Mouse (Mus musculus) urinary bladder, postnatal 0 days (tissue): ENCODE data around the gene Lin9. TPM values are rescaled to one million over a fixed set of nuclear protein-coding genes. Genes with fewer than 3 reads are reported as not detected.

Source experiments
- polyA plus RNA-seq: library from polyadenylated mRNA; unstranded; fragments of >200 nt; fragmentation: Nextera tagmentation; extraction: Ambion mirVana; gene quantifications from 2 replicates; pipeline ENCODE4 v1.2.1, GENCODE M21; 2015

Lin9 gene
- 3.7 and 4.3 TPM in 2 replicates for polyA plus RNA-seq

DNA sequence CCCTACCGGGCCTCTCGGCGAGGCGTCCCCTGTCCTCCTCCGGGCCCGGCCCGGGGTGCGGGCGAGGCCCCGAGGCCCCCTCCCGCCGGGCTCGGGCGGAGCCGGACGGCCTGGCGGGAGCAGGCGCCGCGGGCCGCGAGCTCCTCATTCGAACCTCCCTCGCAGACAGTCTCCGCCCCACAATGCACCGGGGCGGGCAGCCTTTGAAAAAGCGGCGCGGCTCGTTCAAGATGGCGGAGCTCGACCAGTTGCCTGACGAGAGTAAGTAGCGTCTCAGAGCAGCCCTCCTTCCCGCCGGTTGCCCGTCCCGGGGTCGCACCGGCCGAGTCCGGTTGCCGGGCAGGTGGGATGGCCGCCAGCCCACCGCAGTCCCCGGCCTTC is at the start of gene Lin9:
Gene Lin9 (plus strand): TSS at position 14 of the 381 bp plus-strand sequence.

GRCm38 (mm10) chr1:180696626-180697352 is 55.8 kb downstream of the Lin9 start, which contains the start of gene Mixl1:
Gene Mixl1, minus strand, starts transcription at chr1:180697034.

DNA sequence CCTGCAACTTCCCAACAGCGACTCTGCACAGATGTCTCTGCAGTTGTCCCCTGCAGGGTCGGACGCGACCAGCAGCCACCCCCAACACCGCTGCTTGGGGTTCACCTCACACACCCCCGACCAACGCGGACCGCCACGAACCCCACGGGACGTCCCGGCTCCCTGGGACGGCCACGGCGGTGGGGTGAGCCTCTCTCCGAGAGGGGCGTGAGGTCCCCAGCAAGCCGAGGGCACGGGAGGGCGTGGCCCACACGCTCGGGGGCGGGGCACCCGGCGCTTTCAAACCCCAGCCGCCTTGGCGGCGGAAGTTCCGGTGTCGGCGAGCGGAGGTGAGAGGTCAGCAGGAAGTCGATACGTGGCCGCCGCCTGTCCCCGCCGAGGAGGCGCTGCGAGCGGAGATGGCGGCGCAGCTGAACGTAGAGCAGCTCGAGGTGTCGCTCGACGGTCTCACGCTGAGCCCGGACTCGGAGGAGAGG is 84.8 kb downstream of the Lin9 start, which contains the start of gene Acbd3:
Gene Acbd3 (plus strand): TSS at position 340 of the 476 bp plus-strand sequence.

Other genes with a start within 250 kb of the Lin9 start
- 26.7 and 28.8 TPM in 2 replicates for gene Stum, start 157.6 kb upstream of the Lin9 start, polyA plus RNA-seq
- gene Parp1, start 72.2 kb upstream of the Lin9 start, polyA plus RNA-seq = 31.9 and 32.3 TPM in 2 replicates
- gene Mixl1, start 55.9 kb downstream of the Lin9 start, polyA plus RNA-seq = 0.11 TPM in 1 of 2 replicates, not detected in the other
- gene Acbd3, start 84.9 kb downstream of the Lin9 start, polyA plus RNA-seq = 20.0 and 23.1 TPM in 2 replicates
- 1,358 and 1,510 TPM in 2 replicates for gene H3f3a, start 172.8 kb downstream of the Lin9 start, polyA plus RNA-seq
- 18.6 and 19.4 TPM in 2 replicates for gene Sde2, start 210.0 kb downstream of the Lin9 start, polyA plus RNA-seq